Mouse (Mus musculus): ENCODE data around the gene Dnttip1. TPM values are rescaled to one million over a fixed set of nuclear protein-coding genes. Genes with fewer than 3 reads are reported as not detected.
A peak's percentile ranks its signal among the peaks of the same experiment; 100 is the strongest.

The Dnttip1 gene
- polyA plus RNA-seq, 1 experiment: 32.4 TPM

DNA sequence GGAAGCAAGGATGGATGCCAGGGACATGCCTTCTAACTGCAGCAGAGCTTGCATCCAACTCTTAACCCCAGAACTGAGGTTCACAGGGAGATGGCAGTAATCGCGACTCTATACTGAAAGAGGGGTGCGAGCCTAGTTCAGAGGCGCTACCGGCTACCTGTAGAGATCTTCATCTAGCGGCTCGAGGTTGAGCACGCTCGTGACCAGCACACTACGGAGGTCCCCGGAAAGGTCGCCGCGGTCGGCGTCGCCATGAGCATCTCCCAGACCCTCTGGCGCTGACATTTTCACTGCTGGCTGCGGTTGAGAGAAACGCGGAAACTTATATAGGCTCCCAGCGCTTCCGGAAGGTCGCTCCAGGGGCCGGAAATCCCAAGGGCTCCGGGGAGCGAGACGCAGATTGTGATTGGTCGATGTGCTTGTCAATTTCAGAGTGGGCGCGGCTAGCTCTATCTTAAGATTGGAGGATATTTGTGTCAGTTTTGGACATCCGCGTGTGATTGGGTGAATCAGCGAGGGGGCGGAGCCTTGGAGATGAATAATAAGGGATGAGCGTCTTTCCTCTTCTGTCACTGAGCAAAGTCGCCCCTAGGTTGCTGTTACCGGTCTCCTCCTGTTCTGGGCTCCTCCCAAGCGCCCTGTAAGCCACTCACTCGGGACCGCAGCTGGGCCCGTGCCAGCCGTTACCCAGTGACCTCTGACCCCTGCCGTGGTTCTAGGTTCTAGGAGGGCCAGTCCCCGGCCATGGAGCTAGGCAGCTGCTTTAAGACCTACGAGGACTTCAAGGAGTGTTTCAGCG is 58.9 kb downstream of the Dnttip1 start, which contains the start of the genes Acot8 and Zswim3:
TSS of gene Acot8 (minus strand) at position 350 of the 799 bp plus-strand sequence.
TSS of gene Zswim3 (plus strand) at position 566 of the 799 bp plus-strand sequence.
- TF ChIP-seq POLR2A (IDR thresholded peaks at IDR 0.05; ENCODE audit: control insufficient read depth, low read depth, low read length) (peak; percentile 55), CTCF (IDR thresholded peaks at IDR 0.05; ENCODE audit: control insufficient read depth, insufficient read depth, insufficient replicate concordance, low read depth, low read length) (no peak)
- Histone ChIP-seq H3K4me3 (ENCODE audit: control insufficient read depth, low read depth, low read length) (peak within 1 kb of the TSS; percentile 99), H3K27ac (ENCODE audit: control insufficient read depth, insufficient read depth, low read depth, low read length) (peak within 1 kb of the TSS; percentile 95), H3K4me1 (ENCODE audit: control insufficient read depth, insufficient read depth, low read length) (peaks cover 17% of the 10 kb centered on the region), H3K36me3 (ENCODE audit: control insufficient read depth, insufficient read depth, low read length) (no peaks in the 10 kb centered on the region), H3K27me3 (ENCODE audit: control insufficient read depth, insufficient read depth, low read length) (no peaks in the 10 kb centered on the region)

GRCm38 (mm10) chr2:164805332-164805718 is 59.5 kb downstream of the Dnttip1 start:
- H3K27ac ChIP-seq (ENCODE audit: control insufficient read depth, insufficient read depth, low read depth, low read length): peak overlapping the region; percentile 95
- H3K4me1 ChIP-seq (ENCODE audit: control insufficient read depth, insufficient read depth, low read length): peaks cover 17% of the 10 kb centered on the region
- H3K36me3 ChIP-seq (ENCODE audit: control insufficient read depth, insufficient read depth, low read length): no peaks in the 10 kb centered on the region
- peak overlapping the region; percentile 99 for H3K4me3 ChIP-seq (ENCODE audit: control insufficient read depth, low read depth, low read length)
- TF ChIP-seq POLR2A (IDR thresholded peaks at IDR 0.05; ENCODE audit: control insufficient read depth, low read depth, low read length) (no peak), CTCF (IDR thresholded peaks at IDR 0.05; ENCODE audit: control insufficient read depth, insufficient read depth, insufficient replicate concordance, low read depth, low read length) (no peak)
- H3K27me3 ChIP-seq (ENCODE audit: control insufficient read depth, insufficient read depth, low read length): no peaks in the 10 kb centered on the region

- TF ChIP-seq POLR2A (IDR thresholded peaks at IDR 0.05; ENCODE audit: control insufficient read depth, low read depth, low read length) (no peak), CTCF (IDR thresholded peaks at IDR 0.05; ENCODE audit: control insufficient read depth, insufficient read depth, insufficient replicate concordance, low read depth, low read length) (no peak)
- H3K4me1 ChIP-seq (ENCODE audit: control insufficient read depth, insufficient read depth, low read length): peaks cover 17% of the 10 kb centered on the region
- no peaks in the 10 kb centered on the region for H3K27me3 ChIP-seq (ENCODE audit: control insufficient read depth, insufficient read depth, low read length)
- H3K36me3 ChIP-seq (ENCODE audit: control insufficient read depth, insufficient read depth, low read length): no peaks in the 10 kb centered on the region
- peak overlapping the region; percentile 30 for H3K4me3 ChIP-seq (ENCODE audit: control insufficient read depth, low read depth, low read length)
- no peak overlapping the region for H3K27ac ChIP-seq (ENCODE audit: control insufficient read depth, insufficient read depth, low read depth, low read length)
Measured at GRCm38 (mm10) chr2:164806614-164807013, 60.8 kb downstream of the Dnttip1 start.

DNA sequence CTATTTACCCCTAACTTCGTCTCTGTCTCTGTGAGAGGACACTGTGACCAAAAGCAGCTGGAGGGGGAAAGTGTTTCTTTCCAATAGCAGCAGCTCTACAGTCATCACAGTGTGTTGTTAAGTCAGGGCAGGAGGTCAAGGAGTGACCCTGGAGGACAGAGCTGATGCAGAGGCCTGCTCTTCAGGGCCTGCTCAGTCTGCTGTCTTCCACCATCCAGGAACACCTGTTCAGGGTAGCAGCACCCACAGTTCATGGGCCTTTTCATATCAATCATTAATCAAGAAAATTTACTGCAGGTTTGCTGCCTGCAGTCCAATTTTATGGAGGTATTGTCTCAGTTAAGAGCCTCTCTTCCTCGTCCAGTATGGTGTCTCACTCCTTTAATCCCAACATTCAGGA is 67.8 kb downstream of the Dnttip1 start:
- TF ChIP-seq POLR2A (IDR thresholded peaks at IDR 0.05; ENCODE audit: control insufficient read depth, low read depth, low read length): no peak
- TF ChIP-seq CTCF (IDR thresholded peaks at IDR 0.05; ENCODE audit: control insufficient read depth, insufficient read depth, insufficient replicate concordance, low read depth, low read length): no peak
- peak overlapping the region; percentile 65 for H3K4me3 ChIP-seq (ENCODE audit: control insufficient read depth, low read depth, low read length)
- H3K27me3 ChIP-seq (ENCODE audit: control insufficient read depth, insufficient read depth, low read length): no peaks in the 10 kb centered on the region
- H3K4me1 ChIP-seq (ENCODE audit: control insufficient read depth, insufficient read depth, low read length): no peaks in the 10 kb centered on the region
- no peak overlapping the region for H3K27ac ChIP-seq (ENCODE audit: control insufficient read depth, insufficient read depth, low read depth, low read length)
- peaks cover 1% of the 10 kb centered on the region; the same call in 1 of the 2 replicates for H3K36me3 ChIP-seq (ENCODE audit: control insufficient read depth, insufficient read depth, low read length)

GRCm38 (mm10) chr2:164815348-164815747 is 69.6 kb downstream of the Dnttip1 start:
- TF ChIP-seq POLR2A (IDR thresholded peaks at IDR 0.05; ENCODE audit: control insufficient read depth, low read depth, low read length) (no peak), CTCF (IDR thresholded peaks at IDR 0.05; ENCODE audit: control insufficient read depth, insufficient read depth, insufficient replicate concordance, low read depth, low read length) (no peak)
- H3K36me3 ChIP-seq (ENCODE audit: control insufficient read depth, insufficient read depth, low read length): peaks cover 1% of the 10 kb centered on the region; the same call in 1 of the 2 replicates
- H3K4me1 ChIP-seq (ENCODE audit: control insufficient read depth, insufficient read depth, low read length): no peaks in the 10 kb centered on the region
- no peak overlapping the region for H3K4me3 ChIP-seq (ENCODE audit: control insufficient read depth, low read depth, low read length)
- no peaks in the 10 kb centered on the region for H3K27me3 ChIP-seq (ENCODE audit: control insufficient read depth, insufficient read depth, low read length)
- no peak overlapping the region for H3K27ac ChIP-seq (ENCODE audit: control insufficient read depth, insufficient read depth, low read depth, low read length)

- TF ChIP-seq CTCF (IDR thresholded peaks at IDR 0.05; ENCODE audit: control insufficient read depth, insufficient read depth, insufficient replicate concordance, low read depth, low read length) (no peak), POLR2A (IDR thresholded peaks at IDR 0.05; ENCODE audit: control insufficient read depth, low read depth, low read length) (no peak)
- Histone ChIP-seq H3K27me3 (ENCODE audit: control insufficient read depth, insufficient read depth, low read length) (no peaks in the 10 kb centered on the region), H3K4me3 (ENCODE audit: control insufficient read depth, low read depth, low read length) (no peak overlapping the region), H3K27ac (ENCODE audit: control insufficient read depth, insufficient read depth, low read depth, low read length) (no peak overlapping the region), H3K36me3 (ENCODE audit: control insufficient read depth, insufficient read depth, low read length) (peaks cover 1% of the 10 kb centered on the region; the same call in 1 of the 2 replicates), H3K4me1 (ENCODE audit: control insufficient read depth, insufficient read depth, low read length) (no peaks in the 10 kb centered on the region)
Measured at GRCm38 (mm10) chr2:164815821-164816220, 70.0 kb downstream of the Dnttip1 start.

- Histone ChIP-seq H3K4me3 (ENCODE audit: control insufficient read depth, low read depth, low read length) (no peak overlapping the region), H3K36me3 (ENCODE audit: control insufficient read depth, insufficient read depth, low read length) (peaks cover 1% of the 10 kb centered on the region; the same call in 1 of the 2 replicates), H3K27ac (ENCODE audit: control insufficient read depth, insufficient read depth, low read depth, low read length) (no peak overlapping the region), H3K27me3 (ENCODE audit: control insufficient read depth, insufficient read depth, low read length) (no peaks in the 10 kb centered on the region), H3K4me1 (ENCODE audit: control insufficient read depth, insufficient read depth, low read length) (no peaks in the 10 kb centered on the region)
- TF ChIP-seq POLR2A (IDR thresholded peaks at IDR 0.05; ENCODE audit: control insufficient read depth, low read depth, low read length) (no peak), CTCF (IDR thresholded peaks at IDR 0.05; ENCODE audit: control insufficient read depth, insufficient read depth, insufficient replicate concordance, low read depth, low read length) (no peak)
Measured at GRCm38 (mm10) chr2:164817206-164817605, 71.4 kb downstream of the Dnttip1 start.
